Mouse (Mus musculus) forebrain, postnatal 0 days (tissue): ENCODE data around the gene Map4k1. TPM values are rescaled to one million over a fixed set of nuclear protein-coding genes. Genes with fewer than 3 reads are reported as not detected.
A peak's percentile ranks its signal among the peaks of the same experiment; 100 is the strongest.

Experiments used
- ATAC-seq: fragments of 200-750 bp; cut with Nextera tagmentation; 2 replicates; pipeline ENCODE4 v1.8.0; 2017; ENCODE audit warnings: mild to moderate bottlenecking, moderate library complexity
- DNase-seq: peaks from one replicate; pipeline ENCODE4 v3.0.0-alpha.2; 2015
- H3K27ac ChIP-seq: fragments of 300-500 bp; sonication (generic); 2 replicates; pipeline ENCODE4 v1.5.1; 2014; ENCODE audit warnings: low read depth, mild to moderate bottlenecking, antibody characterized with exemption, low read length, moderate library complexity, mixed read lengths
- H3K27me3 ChIP-seq: fragments of 300-500 bp; sonication (generic); 2 replicates; pipeline ENCODE4 v1.6.1; 2014; ENCODE audit warnings: mild to moderate bottlenecking, low read length, mixed read lengths; ENCODE audit not compliant: insufficient read depth
- H3K36me3 ChIP-seq: fragments of 300-500 bp; sonication (generic); 2 replicates; pipeline ENCODE4 v1.6.1; 2014; ENCODE audit warnings: mild to moderate bottlenecking, moderate library complexity; ENCODE audit not compliant: insufficient read depth
- H3K4me1 ChIP-seq: fragments of 300-500 bp; sonication (generic); 2 replicates; pipeline ENCODE4 v1.6.1; 2014; ENCODE audit warnings: antibody characterized with exemption; ENCODE audit not compliant: insufficient read depth
- H3K4me2 ChIP-seq: fragments of 300-500 bp; sonication (generic); 2 replicates; pipeline ENCODE4 v1.6.1; 2014; ENCODE audit warnings: low read depth, mild to moderate bottlenecking, moderate library complexity
- H3K4me3 ChIP-seq: fragments of 300-500 bp; sonication (generic); 2 replicates; pipeline ENCODE4 v1.5.1; 2014; ENCODE audit warnings: low read depth, low read length, mixed read lengths
- H3K9ac ChIP-seq: fragments of 300-500 bp; sonication (generic); 2 replicates; pipeline ENCODE4 v1.6.1; 2014; ENCODE audit warnings: mild to moderate bottlenecking
- H3K9me3 ChIP-seq: fragments of 300-500 bp; sonication (generic); 2 replicates; pipeline ENCODE4 v1.6.1; 2016; ENCODE audit warnings: low read length
- CTCF ChIP-seq: sonication (generic); IDR thresholded peaks from 2 replicates; pipeline ENCODE4 v1.5.1; 2016; ENCODE audit warnings: antibody characterized with exemption, control low read depth, low read depth
- WGBS: fragments of 180-500 bp; shearing (Covaris S2); extraction: QIAGEN DNeasy Blood & Tissue Kit; methylation state at CpG from one replicate; pipeline ENCODE4 v1.1.7; 2014; 5-methylcytosine and 5-hydroxymethylcytosine counted together
- polyA plus RNA-seq: library from polyadenylated mRNA; unstranded; fragments of >200 nt; fragmentation: Nextera tagmentation; extraction: Ambion mirVana; gene quantifications from 2 replicates; pipeline ENCODE4 v1.2.1, GENCODE M21; 2015
- total RNA-seq: library from RNA; depleted of rRNA; stranded (reverse); fragments of >200 nt; gene quantifications from 2 replicates; pipeline ENCODE4 v1.2.3, GENCODE M21; 2014

The Map4k1 gene
- total and polyA plus RNA-seq, 2 experiments from 2014 or later, result 3.6 to 18.9 TPM

DNA sequence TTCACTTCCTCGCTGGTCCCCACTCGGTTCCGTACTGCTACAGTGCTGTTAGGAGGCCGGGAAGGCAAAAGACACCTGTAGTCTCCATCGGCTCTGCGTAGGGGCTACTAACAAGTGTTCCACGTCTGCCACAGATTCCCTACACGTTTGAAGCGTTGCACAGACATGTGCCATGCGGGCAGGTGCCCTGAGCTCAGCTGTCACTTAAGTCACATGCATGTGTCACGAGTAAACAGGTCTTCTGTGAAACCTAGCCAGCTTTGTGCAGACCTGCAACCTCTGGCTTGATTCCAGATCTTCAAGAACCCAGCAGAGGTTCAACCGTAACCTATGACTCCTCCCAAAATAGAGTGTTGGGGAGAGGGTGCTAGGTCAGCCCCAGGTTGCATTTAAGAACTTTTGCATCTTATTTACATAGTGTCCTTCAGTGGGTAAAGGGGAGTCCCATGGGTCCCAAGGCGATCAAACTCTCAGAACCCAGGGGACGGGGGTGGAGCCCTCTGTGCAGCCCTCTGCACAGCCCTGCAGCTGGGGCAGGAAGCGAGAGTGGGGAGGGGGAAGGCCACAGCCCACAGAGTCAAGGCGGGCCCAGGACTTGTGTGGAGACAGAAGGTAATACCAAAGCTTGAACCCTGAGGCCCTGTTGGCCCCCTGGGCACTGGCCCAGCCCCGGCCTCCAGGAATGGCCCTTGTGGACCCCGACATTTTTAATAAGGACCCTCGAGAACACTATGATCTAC lies 594 bp downstream of the Map4k1 start:
- ATAC-seq, result peak; percentile 42
- H3K36me3 ChIP-seq, result peaks cover 17% of the 10 kb centered on the region
- H3K4me2 ChIP-seq, result peak overlapping the region; percentile 69
- no peaks in the 10 kb centered on the region for H3K9me3 ChIP-seq
- no peak for DNase-seq
- H3K27me3 ChIP-seq, result no peaks in the 10 kb centered on the region
- 17% methylated on average over 19 of the region's 19 CpGs for WGBS
- TF ChIP-seq CTCF, result no peak
- peak overlapping the region; percentile 71; the same call in 1 of the 2 replicates for H3K27ac ChIP-seq
- peak overlapping the region; percentile 56 for H3K9ac ChIP-seq
- H3K4me1 ChIP-seq, result peaks cover 4% of the 10 kb centered on the region; the same call in 1 of the 2 replicates
- H3K4me3 ChIP-seq, result peak overlapping the region; percentile 44

DNA sequence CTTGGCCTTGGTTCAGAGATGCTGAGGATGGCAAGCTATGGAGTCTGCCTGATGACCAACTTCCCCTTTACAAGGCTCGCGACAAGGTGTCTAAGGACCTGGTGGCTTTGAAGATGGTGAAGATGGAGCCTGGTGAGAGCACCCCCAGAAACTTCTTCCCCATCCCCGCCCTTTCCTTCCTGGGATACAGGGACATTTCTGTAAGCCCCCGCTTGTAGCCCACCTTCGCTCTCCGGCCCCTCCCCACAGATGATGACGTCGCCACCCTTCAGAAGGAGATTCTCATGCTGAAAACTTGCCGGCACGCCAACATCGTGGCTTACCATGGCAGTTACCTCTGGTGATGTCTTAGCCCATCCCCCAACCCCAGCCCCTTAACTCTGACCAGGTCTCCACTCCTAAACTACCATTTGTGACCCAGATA lies 1.3 kb downstream of the Map4k1 start:
- Histone ChIP-seq H3K27me3 (no peaks in the 10 kb centered on the region), H3K9ac (no peak overlapping the region), H3K9me3 (no peaks in the 10 kb centered on the region), H3K36me3 (peaks cover 10% of the 10 kb centered on the region), H3K4me2 (0 out of 2 replicates have a peak overlapping the region, but pooled peaks have one; percentile 69), H3K27ac (no peak overlapping the region), H3K4me3 (no peak overlapping the region), H3K4me1 (peaks cover 4% of the 10 kb centered on the region; the same call in 1 of the 2 replicates)
- ATAC-seq (no peak), DNase-seq (no peak)
- no peak for TF ChIP-seq CTCF
- WGBS, result 79% methylated on average over 11 of the region's 11 CpGs

GRCm38 (mm10) chr7:28983849-28984248 lies 2.0 kb downstream of the Map4k1 start:
- Histone ChIP-seq H3K9me3 (no peaks in the 10 kb centered on the region), H3K27ac (no peak overlapping the region), H3K4me3 (no peak overlapping the region), H3K9ac (no peak overlapping the region), H3K27me3 (no peaks in the 10 kb centered on the region), H3K4me1 (peaks cover 4% of the 10 kb centered on the region; the same call in 1 of the 2 replicates), H3K36me3 (peaks cover 3% of the 10 kb centered on the region), H3K4me2 (no peak overlapping the region)
- ATAC-seq, result no peak
- 76% methylated on average over 4 of the region's 4 CpGs for WGBS
- no peak for TF ChIP-seq CTCF
- no peak for DNase-seq

DNA sequence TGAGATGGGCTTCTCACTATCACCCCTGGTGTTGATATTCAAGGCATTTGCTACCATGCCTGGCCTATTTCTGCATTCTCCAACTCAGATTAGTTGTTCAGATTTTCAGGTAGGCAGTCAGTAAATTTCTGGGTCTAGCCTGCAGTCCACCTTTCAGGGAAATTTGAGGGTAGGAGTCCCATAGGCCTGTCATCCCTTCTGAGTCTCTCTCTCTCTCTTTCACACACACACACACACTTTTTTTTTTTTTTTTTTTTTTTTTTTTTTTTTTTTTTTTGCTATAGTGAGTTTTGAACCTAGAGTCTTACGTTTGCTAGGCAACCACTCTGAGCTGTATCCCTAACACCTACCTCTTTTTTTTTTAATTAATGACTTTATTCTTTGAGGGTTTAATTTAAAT lies 2.6 kb downstream of the Map4k1 start:
- TF ChIP-seq CTCF, result no peak
- peaks cover 4% of the 10 kb centered on the region; the same call in 1 of the 2 replicates for H3K4me1 ChIP-seq
- no peak overlapping the region for H3K4me3 ChIP-seq
- H3K27me3 ChIP-seq, result no peaks in the 10 kb centered on the region
- 92% methylated on average over 1 of the region's 1 CpGs for WGBS
- H3K4me2 ChIP-seq, result no peak overlapping the region
- H3K9ac ChIP-seq, result no peak overlapping the region
- no peak for ATAC-seq
- no peak for DNase-seq
- H3K9me3 ChIP-seq, result no peaks in the 10 kb centered on the region
- H3K36me3 ChIP-seq, result no peaks in the 10 kb centered on the region; the same call in 1 of the 2 replicates
- no peak overlapping the region for H3K27ac ChIP-seq

- Histone ChIP-seq H3K27me3 (no peaks in the 10 kb centered on the region), H3K27ac (no peak overlapping the region), H3K36me3 (no peaks in the 10 kb centered on the region), H3K9ac (no peak overlapping the region), H3K4me1 (peaks cover 4% of the 10 kb centered on the region; the same call in 1 of the 2 replicates), H3K4me2 (no peak overlapping the region), H3K4me3 (no peak overlapping the region), H3K9me3 (no peaks in the 10 kb centered on the region)
- WGBS, result 87% methylated on average over 7 of the region's 7 CpGs
- no peak for DNase-seq
- ATAC-seq, result no peak
- no peak for TF ChIP-seq CTCF
Measured at GRCm38 (mm10) chr7:28985207-28985606, 3.4 kb downstream of the Map4k1 start.

- H3K9ac ChIP-seq, result no peak overlapping the region
- WGBS, result 62% methylated on average over 14 of the region's 14 CpGs
- no peaks in the 10 kb centered on the region for H3K27me3 ChIP-seq
- DNase-seq (no peak), ATAC-seq (no peak)
- TF ChIP-seq CTCF, result no peak
- H3K36me3 ChIP-seq, result no peaks in the 10 kb centered on the region
- no peaks in the 10 kb centered on the region for H3K9me3 ChIP-seq
- no peak overlapping the region for H3K4me3 ChIP-seq
- no peak overlapping the region for H3K4me2 ChIP-seq
- no peak overlapping the region for H3K27ac ChIP-seq
- H3K4me1 ChIP-seq, result no peaks in the 10 kb centered on the region
Measured at GRCm38 (mm10) chr7:28990766-28991273, 9.0 kb downstream of the Map4k1 start.

GRCm38 (mm10) chr7:28991616-28992015 lies 9.8 kb downstream of the Map4k1 start:
- ATAC-seq (no peak), DNase-seq (no peak)
- Histone ChIP-seq H3K4me2 (no peak overlapping the region), H3K27me3 (no peaks in the 10 kb centered on the region), H3K9me3 (no peaks in the 10 kb centered on the region), H3K9ac (no peak overlapping the region), H3K4me1 (no peaks in the 10 kb centered on the region), H3K27ac (no peak overlapping the region), H3K36me3 (no peaks in the 10 kb centered on the region), H3K4me3 (no peak overlapping the region)
- 71% methylated on average over 5 of the region's 5 CpGs for WGBS
- TF ChIP-seq CTCF, result peak; percentile 10; the same call in 1 of the 2 replicates
